Mouse (Mus musculus) spleen, adult 2 months (tissue): ENCODE data around the gene Ss18l1. TPM values are rescaled to one million over a fixed set of nuclear protein-coding genes. Genes with fewer than 3 reads are reported as not detected.

ENCODE experiments used
- DNase-seq, 2 experiments: peaks; one replicate each; pipeline versions ENCODE4 v3.0.0 to v3.0.0-alpha.2; 2012 to 2021; ENCODE audit warnings: low spot score in 2 of 2, low read depth in 1 of 2
- H3K27ac ChIP-seq: fragments of 200-500 bp; 2 replicates; pipeline ENCODE4 v1.5.1; 2012; ENCODE audit warnings: low read length, inconsistent platforms; ENCODE audit not compliant: insufficient read depth
- H3K27me3 ChIP-seq: fragments of 200-500 bp; 2 replicates; pipeline ENCODE4 v1.6.1; 2012; ENCODE audit warnings: mild to moderate bottlenecking, moderate library complexity, low read length, inconsistent platforms; ENCODE audit not compliant: control insufficient read depth, insufficient read depth
- H3K36me3 ChIP-seq: fragments of 200-500 bp; 2 replicates; pipeline ENCODE4 v1.6.1; 2012; ENCODE audit warnings: mild to moderate bottlenecking, low read length, inconsistent platforms; ENCODE audit not compliant: control insufficient read depth, insufficient read depth
- H3K4me1 ChIP-seq: fragments of 200-500 bp; 2 replicates; pipeline ENCODE4 v1.6.1; 2011; ENCODE audit warnings: inconsistent platforms; ENCODE audit not compliant: control insufficient read depth, insufficient read depth, insufficient read length
- H3K4me3 ChIP-seq: fragments of 200-500 bp; 2 replicates; pipeline ENCODE4 v1.5.1; 2011; ENCODE audit warnings: mild to moderate bottlenecking, inconsistent platforms; ENCODE audit not compliant: insufficient read depth, insufficient read length; ENCODE audit errors: extremely low read depth
- CTCF ChIP-seq: fragments of 200-500 bp; IDR thresholded peaks from 2 replicates; pipeline ENCODE4 v1.5.1; 2011; ENCODE audit warnings: mild to moderate bottlenecking, inconsistent platforms; ENCODE audit not compliant: insufficient read depth, insufficient read length, insufficient replicate concordance; ENCODE audit errors: extremely low read depth
- POLR2A ChIP-seq: fragments of 200-500 bp; IDR thresholded peaks from 2 replicates; pipeline ENCODE4 v1.6.1; 2011; ENCODE audit warnings: low read depth, low read length, inconsistent platforms
- WGBS: fragments of 180-500 bp; shearing (Covaris S2); methylation state at CpG from one replicate; pipeline ENCODE4 v1.1.7; 2018; 5-methylcytosine and 5-hydroxymethylcytosine counted together
- polyA plus RNA-seq: library from polyadenylated mRNA; depleted of rRNA; stranded (reverse); fragments of >200 nt; gene quantifications from 2 replicates; pipeline ENCODE4 v1.2.3, GENCODE M21; 2012

Ss18l1 gene
- polyA plus RNA-seq, 1 experiment, result 5.9 TPM

- TF ChIP-seq CTCF, result no peak
- Histone ChIP-seq H3K4me3 (no peak overlapping the region), H3K27me3 (no peaks in the 10 kb centered on the region), H3K4me1 (no peaks in the 10 kb centered on the region), H3K27ac (no peak overlapping the region), H3K36me3 (peaks cover 14% of the 10 kb centered on the region)
- WGBS, result 79% methylated on average over 3 of the region's 3 CpGs
- no peak for DNase-seq
Measured at GRCm38 (mm10) chr2:180084565-180084964, 42.3 kb downstream of the Ss18l1 start.

GRCm38 (mm10) chr2:180085926-180086636 lies 43.8 kb downstream of the Ss18l1 start:
- peaks cover 14% of the 10 kb centered on the region for H3K36me3 ChIP-seq
- no peak for DNase-seq
- H3K4me3 ChIP-seq, result no peak overlapping the region
- TF ChIP-seq CTCF (no peak), POLR2A (no peak)
- H3K27me3 ChIP-seq, result no peaks in the 10 kb centered on the region
- H3K27ac ChIP-seq, result no peak overlapping the region
- WGBS, result 92% methylated on average over 16 of the region's 16 CpGs
- no peaks in the 10 kb centered on the region for H3K4me1 ChIP-seq

- Histone ChIP-seq H3K27ac (no peak overlapping the region), H3K36me3 (peaks cover 14% of the 10 kb centered on the region), H3K27me3 (no peaks in the 10 kb centered on the region), H3K4me3 (no peak overlapping the region), H3K4me1 (no peaks in the 10 kb centered on the region)
- TF ChIP-seq CTCF (no peak), POLR2A (no peak)
- WGBS, result 83% methylated on average over 5 of the region's 5 CpGs
- DNase-seq, result no peak
Measured at GRCm38 (mm10) chr2:180086637-180087027, 44.3 kb downstream of the Ss18l1 start.

GRCm38 (mm10) chr2:180087472-180087871 lies 45.2 kb downstream of the Ss18l1 start:
- peaks cover 12% of the 10 kb centered on the region for H3K36me3 ChIP-seq
- H3K4me1 ChIP-seq, result no peaks in the 10 kb centered on the region
- DNase-seq, result no peak
- no peak overlapping the region for H3K27ac ChIP-seq
- WGBS, result 94% methylated on average over 4 of the region's 4 CpGs
- no peak overlapping the region for H3K4me3 ChIP-seq
- TF ChIP-seq POLR2A (no peak), CTCF (no peak)
- no peaks in the 10 kb centered on the region for H3K27me3 ChIP-seq

- no peaks in the 10 kb centered on the region for H3K27me3 ChIP-seq
- 68% methylated on average over 11 of the region's 11 CpGs for WGBS
- no peaks in the 10 kb centered on the region for H3K4me1 ChIP-seq
Measured at GRCm38 (mm10) chr2:180090285-180090684, 48.0 kb downstream of the Ss18l1 start.

GRCm38 (mm10) chr2:180095711-180096110 lies 53.4 kb downstream of the Ss18l1 start:
- Histone ChIP-seq H3K27me3 (no peaks in the 10 kb centered on the region), H3K27ac (no peak overlapping the region), H3K4me3 (no peak overlapping the region), H3K36me3 (no peaks in the 10 kb centered on the region), H3K4me1 (peaks cover 5% of the 10 kb centered on the region; the same call in 1 of the 2 replicates)
- no peak for DNase-seq
- TF ChIP-seq POLR2A, result no peak
- no peak for TF ChIP-seq CTCF
- 27% methylated on average over 5 of the region's 5 CpGs for WGBS

More at GRCm38 (mm10) chr2:180090285-180090684, 48.0 kb downstream of the Ss18l1 start:
- peaks cover 3% of the 10 kb centered on the region; the same call in 1 of the 2 replicates for H3K36me3 ChIP-seq
- H3K4me3 ChIP-seq, result no peak overlapping the region
- no peak for DNase-seq
- no peak for TF ChIP-seq POLR2A
- no peak for TF ChIP-seq CTCF
- no peak overlapping the region for H3K27ac ChIP-seq

- 56% methylated on average over 3 of the region's 3 CpGs for WGBS
- H3K36me3 ChIP-seq, result no peaks in the 10 kb centered on the region
- TF ChIP-seq POLR2A (no peak), CTCF (no peak)
- H3K4me1 ChIP-seq, result peaks cover 5% of the 10 kb centered on the region; the same call in 1 of the 2 replicates
- H3K27me3 ChIP-seq, result no peaks in the 10 kb centered on the region
- no peak overlapping the region for H3K4me3 ChIP-seq
- H3K27ac ChIP-seq, result no peak overlapping the region
- no peak for DNase-seq
Measured at GRCm38 (mm10) chr2:180097585-180097984, 55.3 kb downstream of the Ss18l1 start.

GRCm38 (mm10) chr2:180098167-180098566 lies 55.9 kb downstream of the Ss18l1 start:
- H3K36me3 ChIP-seq, result no peaks in the 10 kb centered on the region
- H3K27ac ChIP-seq, result no peak overlapping the region
- TF ChIP-seq CTCF, result no peak
- TF ChIP-seq POLR2A, result no peak
- H3K27me3 ChIP-seq, result peaks cover 3% of the 10 kb centered on the region; the same call in 1 of the 2 replicates
- DNase-seq, result no peak
- no peak overlapping the region for H3K4me3 ChIP-seq
- peaks cover 5% of the 10 kb centered on the region; the same call in 1 of the 2 replicates for H3K4me1 ChIP-seq
- WGBS, result 54% methylated on average over 5 of the region's 5 CpGs
